Mouse (Mus musculus): Measurements from ENCODE around the gene Nrap. TPM values are rescaled to one million over a fixed set of nuclear protein-coding genes. Genes with fewer than 3 reads are reported as not detected.

Nrap gene
- polyA plus RNA-seq, 1 experiment from 2014 or later, result 0.20 TPM

DNA sequence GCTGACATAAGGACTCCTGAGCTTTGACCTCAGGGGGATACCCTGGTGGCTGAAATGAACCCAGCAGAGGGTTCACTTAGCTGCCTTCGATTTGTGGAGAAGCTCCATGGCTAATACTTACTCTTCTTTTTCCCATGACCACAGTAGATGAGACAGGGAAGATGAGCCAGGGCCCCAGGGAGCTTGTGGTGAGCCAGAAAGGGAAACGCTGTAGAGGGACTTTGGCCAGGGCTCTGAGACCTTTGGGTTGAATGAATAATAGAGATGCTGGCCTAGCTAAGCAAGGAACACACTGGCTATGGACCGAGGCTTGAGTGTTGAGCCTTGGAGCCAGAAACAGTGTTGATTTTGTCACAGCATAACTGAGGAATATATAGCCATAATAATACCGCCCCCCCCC is 101.4 kb downstream of the Nrap start:
- Histone ChIP-seq H3K4me2 (replicated peaks) (peak overlapping the region; percentile 33), H3K27ac (0 out of 2 replicates have a peak overlapping the region, but pooled peaks have one; percentile 24), H3K9ac (no peak overlapping the region), H3K4me3 (replicated peaks) (0 out of 2 replicates have a peak overlapping the region, but pooled peaks have one; percentile 2), H3K27me3 (replicated peaks) (no peaks in the 10 kb centered on the region), H3K4me1 (replicated peaks) (no peaks in the 10 kb centered on the region; the same call in 1 of the 2 replicates), H3K36me3 (no peaks in the 10 kb centered on the region), H3K9me3 (no peaks in the 10 kb centered on the region)
- peak; percentile 25; the same call in 1 of the 2 replicates for ATAC-seq
- 50% methylated on average over 4 of the region's 4 CpGs for WGBS

DNA sequence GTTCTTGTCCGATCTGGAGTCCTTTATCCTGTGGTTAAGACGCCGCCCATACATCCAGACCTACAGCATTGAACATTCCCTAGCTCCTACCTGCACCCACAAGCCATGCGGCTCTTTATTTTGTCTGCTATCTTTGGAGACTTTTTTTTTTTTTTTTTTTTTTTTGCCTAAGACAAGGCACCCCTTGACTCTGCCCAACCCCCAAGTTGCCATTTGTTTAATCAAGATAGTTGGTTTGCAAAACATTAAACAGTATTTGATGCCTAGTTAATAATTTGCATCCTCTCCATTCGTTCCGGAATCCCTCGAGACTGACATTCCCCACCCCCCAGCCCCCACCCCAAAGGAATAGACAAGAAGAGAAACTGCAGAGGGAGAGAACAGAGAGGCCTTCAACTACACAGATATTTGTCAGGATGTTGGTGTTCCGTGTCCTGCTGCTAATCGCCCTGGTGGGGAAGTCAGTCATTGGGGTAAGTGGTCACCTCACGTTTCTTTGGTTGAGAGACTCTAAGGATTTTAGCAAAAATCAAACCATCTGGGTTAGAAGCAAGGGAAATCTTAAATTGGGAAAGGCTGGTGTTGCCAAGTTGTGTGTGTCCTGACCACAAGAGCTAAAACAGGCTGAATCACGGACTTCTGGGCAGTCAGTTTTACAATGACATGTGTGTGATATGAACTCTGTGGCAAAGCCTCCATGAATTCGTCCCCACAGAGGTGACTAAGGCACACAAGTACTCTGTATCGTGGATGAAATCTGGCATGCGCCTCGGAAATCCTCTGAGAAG is 102.1 kb downstream of the Nrap start:
- Histone ChIP-seq H3K9ac (no peak overlapping the region), H3K4me3 (replicated peaks) (0 out of 2 replicates have a peak overlapping the region, but pooled peaks have one; percentile 2), H3K4me2 (replicated peaks) (peak overlapping the region; percentile 33)

DNA sequence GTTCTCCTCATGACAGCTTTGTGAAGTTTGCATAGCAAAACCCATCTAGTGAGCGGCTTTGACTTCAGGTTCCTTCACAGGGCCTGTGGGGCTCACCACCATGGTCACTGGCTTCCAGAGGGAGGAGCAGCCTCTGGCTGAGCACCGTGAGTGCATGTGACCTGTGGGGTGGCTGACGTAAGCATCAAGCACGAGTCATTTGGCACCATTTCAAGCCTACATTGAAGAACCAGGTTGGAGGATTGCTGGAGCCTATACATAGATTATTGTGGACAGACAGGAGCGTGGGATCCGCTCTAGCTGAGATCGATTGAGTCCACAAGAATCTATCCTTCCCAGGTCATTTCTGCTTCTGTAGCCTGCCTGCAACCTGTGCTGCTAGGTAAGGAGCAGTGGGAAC is 103.0 kb downstream of the Nrap start, which contains the start of gene Habp2:
TSS of gene Habp2 (plus strand) at position 272 of the 400 bp plus-strand sequence.
- Histone ChIP-seq H3K4me1 (replicated peaks) (no peaks in the 10 kb centered on the region; the same call in 1 of the 2 replicates), H3K36me3 (no peaks in the 10 kb centered on the region), H3K27ac (0 out of 2 replicates have a peak within 1 kb of the TSS, but pooled peaks have one; percentile 24), H3K9ac (no peak within 1 kb of the TSS), H3K4me2 (replicated peaks) (peak within 1 kb of the TSS; percentile 33), H3K4me3 (replicated peaks) (0 out of 2 replicates have a peak within 1 kb of the TSS, but pooled peaks have one; percentile 2), H3K9me3 (no peaks in the 10 kb centered on the region), H3K27me3 (replicated peaks) (no peaks in the 10 kb centered on the region)
- 58% methylated on average over 7 of the region's 7 CpGs for WGBS
- ATAC-seq, result no peak

More for the DNA sequence above, 102.1 kb downstream of the Nrap start:
- peak; percentile 46 for ATAC-seq
- no peaks in the 10 kb centered on the region for H3K36me3 ChIP-seq
- H3K9me3 ChIP-seq, result no peaks in the 10 kb centered on the region
- peak overlapping the region; percentile 24; the same call in 1 of the 2 replicates for H3K27ac ChIP-seq
- WGBS, result 58% methylated on average over 15 of the region's 15 CpGs
- H3K4me1 ChIP-seq (replicated peaks), result no peaks in the 10 kb centered on the region; the same call in 1 of the 2 replicates
- no peaks in the 10 kb centered on the region for H3K27me3 ChIP-seq (replicated peaks)

DNA sequence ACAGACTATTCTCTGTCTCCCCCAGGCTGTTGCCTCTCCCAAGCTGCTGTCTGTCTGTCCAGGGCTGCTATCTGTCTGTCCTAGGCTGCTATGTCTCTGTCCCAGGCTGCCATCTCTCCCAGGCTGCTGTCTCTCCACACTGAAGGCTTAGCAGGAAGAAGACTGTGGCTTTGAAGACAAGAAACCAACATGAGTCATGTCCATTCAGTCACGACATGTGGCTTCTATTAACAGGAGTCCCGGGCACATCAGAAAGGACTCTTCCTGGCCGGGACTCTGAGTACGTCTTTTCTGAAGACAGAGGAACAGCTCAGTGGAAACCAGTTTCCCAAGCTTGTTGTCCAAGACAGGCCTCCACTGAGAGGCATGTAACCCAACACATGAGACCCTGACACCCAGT is 104.6 kb downstream of the Nrap start:
- no peaks in the 10 kb centered on the region for H3K36me3 ChIP-seq
- H3K4me2 ChIP-seq (replicated peaks), result no peak overlapping the region
- no peaks in the 10 kb centered on the region for H3K27me3 ChIP-seq (replicated peaks)
- H3K4me1 ChIP-seq (replicated peaks), result no peaks in the 10 kb centered on the region
- H3K27ac ChIP-seq, result no peak overlapping the region
- H3K9me3 ChIP-seq, result no peaks in the 10 kb centered on the region
- no peak overlapping the region for H3K4me3 ChIP-seq (replicated peaks)
- H3K9ac ChIP-seq, result no peak overlapping the region
- 68% methylated on average over 4 of the region's 4 CpGs for WGBS
- ATAC-seq, result no peak

DNA sequence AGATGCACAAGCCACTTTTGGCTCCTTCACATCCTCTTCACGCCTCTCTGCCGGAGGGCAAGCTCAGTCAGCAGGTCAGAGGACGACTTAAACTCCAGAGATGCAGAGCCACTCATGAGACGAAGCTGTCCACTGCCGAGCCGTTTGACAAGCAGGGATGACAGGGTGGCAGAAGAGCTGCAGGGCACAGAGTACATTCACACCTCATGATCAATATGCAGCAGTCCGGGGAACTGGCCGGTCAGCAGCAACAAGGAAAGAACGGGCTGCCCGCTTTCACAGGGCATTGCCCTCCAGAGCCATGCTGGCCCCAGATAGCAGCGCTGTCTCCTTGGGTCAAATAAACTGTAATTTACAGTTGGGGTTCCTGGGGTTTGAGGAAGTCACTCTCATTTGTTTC is 111.5 kb downstream of the Nrap start:
- Histone ChIP-seq H3K4me2 (replicated peaks) (no peak overlapping the region), H3K9ac (no peak overlapping the region)
- 81% methylated on average over 11 of the region's 11 CpGs for WGBS

DNA sequence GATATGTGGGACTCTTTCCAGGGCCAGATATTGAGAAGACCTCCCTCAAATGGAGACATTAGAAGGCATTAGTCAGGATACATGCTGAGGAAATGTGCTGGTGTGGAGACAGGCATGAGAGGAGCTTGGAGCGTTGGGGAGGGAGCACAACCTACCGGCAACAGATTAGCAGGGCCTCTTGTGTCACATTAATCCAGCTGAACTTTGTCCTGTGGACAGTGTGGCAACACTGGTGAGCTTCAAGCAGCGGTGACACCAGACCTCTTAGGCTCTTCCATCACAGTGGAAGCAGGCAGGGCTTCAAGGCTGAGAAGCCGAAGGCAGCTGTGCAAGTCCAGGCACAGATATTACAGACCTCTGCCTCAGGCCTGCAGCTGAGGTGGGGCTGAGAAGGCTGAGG is 111.9 kb downstream of the Nrap start:
- H3K9ac ChIP-seq, result no peak overlapping the region
- ATAC-seq, result peak; percentile 77
- H3K36me3 ChIP-seq, result no peaks in the 10 kb centered on the region
- H3K4me1 ChIP-seq (replicated peaks), result 0 out of 2 replicates have a peak, but pooled peaks cover 4% of the 10 kb centered on the region
- no peaks in the 10 kb centered on the region for H3K9me3 ChIP-seq
- H3K4me3 ChIP-seq (replicated peaks), result no peak overlapping the region
- H3K27ac ChIP-seq, result no peak overlapping the region
- WGBS, result 62% methylated on average over 4 of the region's 4 CpGs
- H3K4me2 ChIP-seq (replicated peaks), result no peak overlapping the region
- no peaks in the 10 kb centered on the region for H3K27me3 ChIP-seq (replicated peaks)

More for the DNA sequence above, 111.5 kb downstream of the Nrap start:
- H3K27ac ChIP-seq, result no peak overlapping the region
- H3K36me3 ChIP-seq, result no peaks in the 10 kb centered on the region
- no peak overlapping the region for H3K4me3 ChIP-seq (replicated peaks)
- no peaks in the 10 kb centered on the region for H3K9me3 ChIP-seq
- H3K27me3 ChIP-seq (replicated peaks), result no peaks in the 10 kb centered on the region
- H3K4me1 ChIP-seq (replicated peaks), result 0 out of 2 replicates have a peak, but pooled peaks cover 4% of the 10 kb centered on the region
- no peak for ATAC-seq

DNA sequence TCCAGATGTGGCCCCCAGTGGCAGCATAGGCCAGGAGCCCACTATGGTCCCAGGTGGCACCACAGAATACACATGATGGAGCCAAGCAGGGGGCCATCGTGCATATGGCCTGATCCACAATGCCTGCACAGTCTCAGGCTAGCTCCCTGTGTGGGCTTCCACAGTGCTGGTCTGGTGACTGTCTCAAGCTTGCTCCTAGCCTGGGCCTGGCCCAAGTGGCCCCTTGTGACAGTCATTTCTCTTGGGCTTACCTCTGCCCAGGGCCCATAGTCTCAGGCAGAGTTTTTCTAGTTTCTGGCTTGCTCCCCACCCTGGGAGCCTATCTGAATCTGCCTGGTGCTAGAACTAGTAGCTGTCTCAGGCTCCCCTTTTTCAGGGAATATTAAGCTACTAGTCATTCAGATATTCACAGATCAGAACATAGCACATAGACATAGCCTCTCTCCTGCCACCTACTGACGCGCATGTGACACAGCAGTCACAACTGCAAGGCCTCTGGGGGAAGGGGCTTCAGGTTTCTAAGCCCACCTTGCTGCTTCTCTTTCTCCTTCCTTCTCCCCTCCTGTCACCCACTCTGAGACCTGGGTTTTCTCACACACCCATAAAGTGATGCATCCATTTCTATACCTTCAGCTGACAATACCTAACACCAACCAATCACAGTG is 112.6 kb downstream of the Nrap start:
- ATAC-seq, result no peak

DNA sequence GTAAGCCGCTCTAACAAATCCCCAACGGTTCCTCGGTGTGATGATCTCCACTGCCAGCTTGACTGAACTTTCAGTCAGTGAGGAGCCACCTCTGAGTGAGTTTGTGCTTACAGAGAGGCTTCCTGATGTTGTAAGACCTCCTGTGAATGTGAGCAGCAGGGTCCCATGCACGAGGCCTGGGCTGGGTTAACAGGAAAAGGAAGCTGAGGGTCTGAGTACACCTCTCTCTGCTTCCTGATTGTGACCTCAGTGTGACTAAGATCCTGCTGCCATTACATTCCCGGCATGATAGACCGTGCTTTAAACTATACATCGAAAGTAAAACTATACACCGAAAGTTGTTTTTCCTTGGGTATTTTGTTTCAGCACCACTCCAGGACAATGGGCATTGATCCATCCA is 117.8 kb downstream of the Nrap start:
- H3K27ac ChIP-seq, result no peak overlapping the region
- 87% methylated on average over 8 of the region's 8 CpGs for WGBS
- ATAC-seq, result no peak
- no peak overlapping the region for H3K9ac ChIP-seq
- H3K27me3 ChIP-seq (replicated peaks), result no peaks in the 10 kb centered on the region
- no peak overlapping the region for H3K4me3 ChIP-seq (replicated peaks)
- H3K4me2 ChIP-seq (replicated peaks), result no peak overlapping the region
- no peaks in the 10 kb centered on the region for H3K9me3 ChIP-seq
- no peaks in the 10 kb centered on the region for H3K4me1 ChIP-seq (replicated peaks)
- no peaks in the 10 kb centered on the region for H3K36me3 ChIP-seq

More for the DNA sequence above, 112.6 kb downstream of the Nrap start:
- Histone ChIP-seq H3K36me3 (no peaks in the 10 kb centered on the region), H3K27ac (no peak overlapping the region), H3K4me2 (replicated peaks) (no peak overlapping the region), H3K9ac (no peak overlapping the region), H3K4me1 (replicated peaks) (0 out of 2 replicates have a peak, but pooled peaks cover 4% of the 10 kb centered on the region), H3K27me3 (replicated peaks) (no peaks in the 10 kb centered on the region), H3K9me3 (no peaks in the 10 kb centered on the region), H3K4me3 (replicated peaks) (no peak overlapping the region)
- 63% methylated on average over 3 of the region's 3 CpGs for WGBS

Other genes starting within 250 kb of the Nrap start
- gene Habp2, start 102.9 kb downstream of the Nrap start, polyA plus RNA-seq (2015; fragmentation: Nextera tagmentation; extraction: Ambion mirVana), result 15.2 and 19.6 TPM in 2 replicates
- gene Casp7, start 7.1 kb upstream of the Nrap start, polyA plus RNA-seq (2015; fragmentation: Nextera tagmentation; extraction: Ambion mirVana), result 35.5 and 37.1 TPM in 2 replicates
- 0.49 and 0.72 TPM in 2 replicates for gene Plekhs1, start 71.6 kb upstream of the Nrap start, polyA plus RNA-seq (2015; fragmentation: Nextera tagmentation; extraction: Ambion mirVana)
- 22.4 and 25.1 TPM in 2 replicates for gene Dclre1a, start 158.2 kb upstream of the Nrap start, polyA plus RNA-seq (2015; fragmentation: Nextera tagmentation; extraction: Ambion mirVana)
- gene Nhlrc2, start 158.2 kb upstream of the Nrap start, polyA plus RNA-seq (2015; fragmentation: Nextera tagmentation; extraction: Ambion mirVana), result 14.1 and 15.9 TPM in 2 replicates